ENCODE assay signal across 26 mouse cellular contexts in the genomic region with DNA sequence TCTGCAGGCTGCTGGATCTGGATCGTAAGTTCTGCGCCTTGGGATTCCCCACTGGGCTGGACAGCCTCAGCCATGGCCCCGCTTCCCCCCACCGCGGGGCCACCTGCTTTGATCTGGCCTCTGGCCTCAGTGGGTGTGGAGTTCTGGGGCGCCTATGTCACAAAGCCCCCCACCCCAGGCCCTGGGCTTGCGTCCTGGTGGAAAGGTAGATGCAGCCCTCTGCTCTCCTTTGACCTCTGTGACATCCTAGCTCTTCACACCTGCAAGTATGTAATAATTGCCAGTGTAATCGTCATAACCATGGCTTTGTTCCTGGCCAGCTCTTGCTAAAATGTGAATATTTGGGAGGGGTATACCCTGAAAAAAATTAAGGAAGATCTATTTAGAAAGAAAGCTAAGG. TPM values are rescaled to one million over a fixed set of nuclear protein-coding genes. Genes with fewer than 3 reads are reported as not detected.
"Had no signal": no experiment of that assay in that cellular context is flagged by ENCODE, and none has a peak within 500 bp of the region (broad histone marks: within the 10 kb centered on the region; RNA-seq: fewer than 3 reads in every experiment).

A gene (minus strand): TSS at position 101 of the 400 bp plus-strand sequence.

- H3K4me3 ChIP-seq: neural tube, embryonic 12.5 days; neural tube, embryonic 13.5 days; neural tube, embryonic 15.5 days; stomach, embryonic 15.5 days had no signal

- H3K9me3 ChIP-seq: neural tube, embryonic 12.5 days; neural tube, embryonic 13.5 days; neural tube, embryonic 15.5 days; stomach, embryonic 15.5 days had no signal

- H3K27me3 ChIP-seq: neural tube, embryonic 12.5 days; neural tube, embryonic 13.5 days; neural tube, embryonic 15.5 days; stomach, embryonic 15.5 days had no signal

- H3K9ac ChIP-seq: neural tube, embryonic 12.5 days; neural tube, embryonic 13.5 days; neural tube, embryonic 15.5 days; stomach, embryonic 15.5 days had no signal

- H3K4me1 ChIP-seq: neural tube, embryonic 12.5 days; neural tube, embryonic 13.5 days; neural tube, embryonic 15.5 days; stomach, embryonic 15.5 days had no signal

- H3K4me2 ChIP-seq: neural tube, embryonic 12.5 days; neural tube, embryonic 13.5 days; neural tube, embryonic 15.5 days; stomach, embryonic 15.5 days had no signal

- H3K27ac ChIP-seq: neural tube, embryonic 12.5 days; neural tube, embryonic 13.5 days; neural tube, embryonic 15.5 days; stomach, embryonic 15.5 days; stomach, postnatal 0 days had no signal

- DNase-seq: retina, postnatal 1 day; right cerebral cortex, adult 18-20 months; right cerebral cortex, postnatal 14 days; right cerebral cortex, postnatal 25 days; right cerebral cortex, postnatal 4 days; spleen, adult 18-20 months; thymus, adult 18-20 months; thymus, adult 2 months; thymus, postnatal 14 days; thymus, postnatal 25 days; thymus, postnatal 36 days; thymus, postnatal 4 days had no signal

- H3K36me3 ChIP-seq: neural tube, embryonic 12.5 days; neural tube, embryonic 13.5 days; neural tube, embryonic 15.5 days; stomach, embryonic 15.5 days had no signal

RNA-seq across cellular contexts. Expression of the gene that starts here (rescaled TPM):
- total RNA-seq: neutrophil, adult 5-6 weeks had no signal
- polyA plus RNA-seq: neural tube, embryonic 11.5 days; neural tube, embryonic 12.5 days; neural tube, embryonic 13.5 days; neural tube, embryonic 14.5 days; neural tube, embryonic 15.5 days; small intestine, adult 2 months; spleen, adult 2 months; stomach, embryonic 14.5 days; stomach, embryonic 15.5 days; stomach, embryonic 16.5 days; stomach, postnatal 0 days; thymus, postnatal 0 days; urinary bladder, adult 2 months had no signal
